Mouse (Mus musculus) adrenal gland, postnatal 36 days (tissue): Measurements from ENCODE around the gene Mesd. TPM values are rescaled to one million over a fixed set of nuclear protein-coding genes. Genes with fewer than 3 reads are reported as not detected.
A peak's percentile ranks its signal among the peaks of the same experiment; 100 is the strongest.

Source experiments
- DNase-seq, 2 experiments: peaks; one replicate each; pipeline ENCODE4 v3.0.0; 2021; ENCODE audit warnings: mixed read lengths in 1 of 2
- long read RNA-seq, 2 experiments: library from polyadenylated mRNA; stranded (forward); transcript quantifications; one replicate each; pipeline ENCODE4 v2.0.0; 2021; ENCODE audit warnings: borderline sequencing depth in 2 of 2
- total RNA-seq, 2 experiments: library from RNA; stranded (reverse); gene quantifications; 2 replicates each; pipeline ENCODE4 v1.2.3; 2021

The Mesd gene
- 100 to 1,000 TPM; 105 to 110 TPM for total RNA-seq
- long read RNA-seq, experiment 1, full-length matches to known transcripts: 151 of 165 reads
- long read RNA-seq, experiment 1, partial matches to known transcripts: 0 of 165 reads
- long read RNA-seq, experiment 1, other reads (novel, unspliced or antisense): 14 of 165 reads
- long read RNA-seq, experiment 2, full-length matches to known transcripts: 51 of 55 reads
- long read RNA-seq, experiment 2, partial matches to known transcripts: 0 of 55 reads
- long read RNA-seq, experiment 2, other reads (novel, unspliced or antisense): 4 of 55 reads

DNA sequence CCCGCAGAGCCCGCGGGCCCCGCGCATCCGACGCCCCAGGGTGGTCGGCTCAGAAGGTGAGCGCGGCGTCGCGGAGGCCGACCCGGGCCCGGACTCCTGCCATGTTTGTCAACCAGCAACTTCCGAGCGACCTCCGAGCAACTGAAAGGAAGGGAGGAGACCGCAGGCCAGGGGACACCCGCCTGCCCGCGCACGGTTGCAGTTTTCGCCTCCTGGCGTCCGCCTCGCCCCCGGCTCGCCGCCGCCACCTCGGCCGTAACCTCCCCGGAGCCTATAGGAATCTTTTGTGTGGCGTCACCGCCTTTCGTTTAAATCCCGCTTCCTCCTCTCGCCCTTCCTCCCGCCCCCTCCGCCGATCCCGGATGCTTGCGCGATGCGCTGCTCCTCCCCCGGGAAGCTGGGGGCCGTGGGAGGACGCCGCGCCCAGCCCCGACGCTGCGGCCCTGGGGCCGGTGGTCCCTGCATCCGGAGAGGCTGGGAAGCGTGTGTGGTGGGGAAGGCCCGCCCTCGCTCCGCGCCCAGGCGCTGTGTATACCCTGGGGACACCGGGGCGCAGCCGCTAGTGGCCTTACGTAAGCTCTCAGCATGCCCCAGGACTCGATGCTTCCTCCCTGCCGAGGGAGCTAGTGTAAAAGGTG lies at the start of gene Mesd, which contains the start of gene Tlnrd1:
Gene Mesd (plus strand): TSS at position 446 of the 638 bp plus-strand sequence.
Gene Tlnrd1 (minus strand): TSS at position 285 of the 638 bp plus-strand sequence.
- peak; percentile 92 to 94 for DNase-seq

DNA sequence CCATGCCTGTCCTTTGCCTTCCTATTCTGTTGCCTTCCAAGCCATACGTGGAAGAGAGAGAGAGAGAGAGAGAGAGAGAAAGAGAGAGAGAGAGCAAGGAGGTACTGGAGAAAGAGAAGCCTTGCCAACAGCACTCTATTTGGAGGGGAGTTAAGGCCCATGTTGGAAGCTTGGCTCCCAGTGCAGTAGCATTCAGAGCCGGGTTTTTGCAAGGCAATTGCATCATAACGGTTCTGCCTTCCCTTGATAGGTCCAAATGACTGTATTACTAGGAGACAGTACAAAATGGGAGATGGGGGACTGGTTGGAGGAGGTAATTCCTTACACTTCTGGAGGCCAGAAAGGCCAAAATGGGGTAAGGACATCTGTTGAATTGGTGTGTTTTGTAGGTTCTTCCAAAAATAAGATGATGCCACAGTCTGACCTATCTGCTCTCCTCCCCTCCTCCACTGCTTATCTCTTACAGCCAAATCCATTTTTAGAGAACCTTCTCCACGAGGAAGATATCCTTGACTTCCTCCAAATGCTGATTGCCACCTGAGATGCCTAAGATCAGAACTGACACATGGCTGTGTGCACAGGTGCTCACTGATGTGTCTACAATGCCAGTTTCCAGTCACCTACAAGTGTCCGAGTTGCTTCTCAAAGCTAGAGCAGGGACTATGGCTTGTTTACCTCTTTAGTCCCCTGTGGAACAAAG lies 45.6 kb upstream of the Mesd start:
- no peak for DNase-seq

DNA sequence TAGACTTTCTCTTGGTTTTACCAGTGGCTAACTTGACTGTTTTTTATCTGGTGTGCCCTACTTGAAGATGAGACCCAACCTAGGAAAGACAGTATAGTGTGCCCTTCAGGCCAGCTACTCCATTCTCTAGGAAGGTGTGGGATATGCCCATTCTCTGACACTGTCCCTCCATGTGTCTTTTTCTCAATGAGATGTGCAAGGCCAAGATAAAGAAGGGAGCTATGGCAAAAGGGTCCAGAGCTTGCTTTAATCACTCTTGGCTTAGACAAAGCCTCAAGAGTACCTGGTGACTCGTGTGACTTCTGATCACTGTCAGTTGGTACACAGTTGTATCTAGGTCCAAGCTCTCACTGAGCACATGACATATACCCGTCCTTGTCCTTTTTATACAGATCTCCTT lies 44.2 kb upstream of the Mesd start:
- no peak for DNase-seq

DNA sequence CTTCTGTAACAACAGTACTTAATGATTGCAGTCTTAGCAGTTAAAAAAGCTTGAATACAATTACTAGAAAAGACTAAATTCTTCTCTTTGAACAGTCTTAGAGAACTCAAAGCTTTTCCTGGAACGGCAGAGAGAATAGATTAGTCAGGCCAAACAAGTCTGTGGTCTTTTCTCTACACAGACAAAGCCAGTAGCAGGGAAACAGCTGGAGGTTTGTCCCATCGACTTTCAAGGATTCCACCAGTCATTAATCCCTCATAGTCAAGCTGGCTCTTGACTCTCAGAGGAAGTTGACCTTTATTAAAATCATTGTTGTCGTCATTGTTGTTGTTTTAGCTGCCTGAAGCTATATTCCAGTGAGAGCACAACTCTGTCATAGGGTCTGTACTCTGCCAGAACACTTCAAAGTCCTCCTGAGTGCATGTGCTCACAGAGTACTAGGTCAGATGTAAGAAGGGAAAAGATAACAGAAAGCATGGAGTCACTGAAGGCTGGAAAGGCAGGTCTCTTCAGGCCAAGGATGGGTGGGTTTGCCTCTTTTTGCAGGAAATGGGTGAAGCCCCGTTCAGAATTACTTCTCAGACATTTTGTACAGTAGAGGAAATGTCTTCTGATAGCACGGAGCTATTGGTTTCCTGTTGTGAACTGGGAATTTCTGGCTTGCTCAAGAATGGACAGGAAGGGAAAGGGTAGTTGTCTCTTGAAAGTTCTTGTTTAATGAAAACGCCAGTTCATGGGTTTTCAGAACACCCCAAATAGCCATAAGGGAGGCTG lies 41.6 kb upstream of the Mesd start:
- DNase-seq: no peak

DNA sequence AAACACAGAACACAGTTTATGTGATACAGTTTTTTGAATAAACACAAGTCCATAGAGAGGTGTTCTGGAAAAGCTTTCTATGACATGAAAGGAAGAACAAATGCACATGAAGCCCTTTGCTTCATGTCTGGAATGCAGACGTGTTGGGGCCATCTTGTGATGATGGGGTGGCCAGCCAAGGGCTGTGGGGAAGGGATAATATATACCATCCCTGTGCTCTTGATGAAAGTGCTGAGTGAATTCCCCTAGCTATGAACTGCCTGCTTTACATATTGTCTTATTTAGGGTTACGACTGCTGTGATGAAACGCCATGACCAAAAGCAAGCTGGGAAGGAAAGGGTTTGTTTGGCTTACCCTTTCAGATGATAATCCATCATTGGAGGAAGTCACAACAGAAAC lies 39.5 kb upstream of the Mesd start:
- DNase-seq: no peak

DNA sequence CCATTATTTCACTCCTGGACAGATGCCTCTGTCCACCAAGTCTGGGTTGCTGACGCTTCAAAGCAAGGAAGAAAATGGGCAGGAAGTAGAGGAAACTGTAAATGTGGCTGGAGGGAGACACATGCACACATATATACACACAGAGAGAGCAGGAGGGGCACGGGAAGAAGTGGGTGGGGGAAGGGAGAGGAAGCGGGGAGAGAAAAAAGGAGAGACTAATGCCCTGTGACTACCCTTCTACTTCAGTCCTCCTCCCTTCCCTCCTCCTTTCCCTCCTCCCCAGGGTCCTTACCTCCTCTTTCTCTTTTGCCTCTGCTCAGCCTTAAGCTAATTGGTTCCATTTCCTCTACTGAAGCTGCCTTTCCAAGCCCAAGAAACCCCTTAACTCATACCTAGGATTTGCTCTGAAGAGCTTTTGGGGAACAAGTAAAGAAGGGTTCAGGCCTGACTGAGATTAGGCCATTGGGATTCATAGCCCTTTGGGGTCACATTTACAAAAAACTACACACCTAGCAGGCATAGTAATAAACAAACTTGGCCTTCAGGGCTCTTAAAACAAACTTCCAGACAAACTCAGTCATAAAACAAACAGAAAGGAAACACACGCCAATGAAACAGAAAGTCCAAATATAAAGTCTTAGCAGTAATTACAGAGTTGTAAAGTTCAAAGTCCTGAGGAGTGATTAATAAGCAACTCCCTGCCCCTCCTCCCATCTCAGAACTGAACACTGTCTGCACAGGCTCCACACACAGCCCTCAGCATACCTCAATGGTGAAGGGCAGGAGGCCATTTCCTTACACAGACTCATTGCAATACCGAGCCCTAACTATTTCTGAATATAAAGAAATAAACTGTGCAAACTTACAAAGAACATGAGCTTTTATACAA lies 36.8 kb upstream of the Mesd start:
- peak in 1 of 2 experiments; percentile 26 for DNase-seq

DNA sequence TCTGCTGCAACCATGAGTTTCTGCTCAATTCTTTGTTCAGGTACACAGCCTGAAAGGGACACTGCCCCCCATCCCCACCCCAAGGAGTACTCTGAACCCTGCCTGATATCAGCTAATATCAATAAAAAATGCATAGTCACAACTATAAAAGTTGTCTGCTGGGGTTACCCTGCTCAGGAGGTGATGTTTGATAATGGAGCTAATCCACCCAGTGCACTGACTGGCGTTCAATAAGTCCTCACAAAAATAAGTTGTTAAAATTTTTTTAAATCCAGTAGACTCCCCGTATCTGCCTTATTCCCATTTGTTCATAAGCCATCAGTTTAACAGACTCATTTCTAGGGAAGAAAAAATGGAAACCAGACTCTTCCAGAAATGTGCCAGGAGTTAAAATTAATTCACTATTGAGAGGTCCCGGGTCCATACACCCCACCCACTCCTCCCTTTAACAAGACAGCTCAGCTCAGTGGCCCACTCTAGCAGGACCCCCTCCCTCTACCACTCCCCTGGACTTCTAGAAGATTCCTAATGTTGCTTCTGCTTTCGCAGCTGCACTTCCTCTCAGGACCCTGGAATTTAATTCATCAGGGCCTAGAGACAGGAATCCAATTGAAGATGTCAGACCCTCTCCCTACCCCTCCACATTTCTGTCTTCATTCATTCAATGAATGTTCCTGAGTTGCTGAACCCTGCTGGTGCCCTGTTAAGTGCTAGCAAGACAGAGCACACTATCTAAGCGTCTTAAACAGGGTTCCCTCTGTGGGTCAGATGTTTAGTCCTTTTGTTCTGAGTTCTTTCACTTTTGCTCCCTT lies 32.5 kb upstream of the Mesd start:
- no peak for DNase-seq

DNA sequence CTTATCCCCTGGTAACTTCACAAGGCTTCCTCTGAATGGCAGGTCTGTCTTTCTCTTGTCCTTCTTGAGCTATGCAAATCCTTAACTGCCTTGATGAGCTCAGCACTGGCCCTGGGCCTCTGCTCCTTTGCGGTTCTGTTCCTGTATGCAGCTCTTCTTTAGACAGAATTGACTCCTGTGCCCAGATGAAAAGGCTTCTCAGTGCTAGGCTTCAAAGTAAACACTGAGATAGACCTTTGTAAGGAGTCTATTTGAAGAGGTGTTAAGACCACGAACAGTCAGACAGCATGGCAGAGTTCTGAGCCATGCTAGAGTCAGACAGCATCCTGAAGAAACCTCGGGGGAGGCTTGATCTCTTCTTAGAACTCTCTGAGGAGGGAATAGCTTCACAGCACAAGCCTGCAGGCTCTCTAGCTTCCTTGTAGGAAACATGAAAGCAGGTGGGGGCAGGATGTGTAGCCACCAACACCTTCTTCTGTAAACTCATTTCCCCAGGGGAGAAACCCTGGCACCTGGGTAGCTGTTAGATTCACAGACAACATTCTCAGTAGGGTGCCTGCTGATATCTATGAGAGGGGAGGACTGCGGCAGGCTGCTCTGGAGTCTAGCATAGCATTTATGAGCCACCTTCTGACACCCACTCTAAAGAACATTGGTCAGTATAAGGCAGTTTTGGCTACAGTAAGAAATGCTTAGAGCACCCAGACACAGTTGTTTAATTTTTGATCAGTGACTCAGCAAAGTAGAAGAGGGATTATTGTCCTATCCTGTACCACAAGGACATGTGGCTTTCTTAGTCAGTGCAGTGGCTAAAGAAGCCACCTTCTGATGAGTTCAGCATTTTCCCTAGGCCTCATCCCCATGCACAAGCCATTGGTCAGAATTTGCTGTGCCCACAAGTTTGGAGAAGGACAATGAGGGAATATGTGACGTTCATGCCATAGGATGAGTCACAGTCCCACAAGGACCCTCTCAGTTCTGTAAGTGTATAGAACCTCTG lies 31.6 kb upstream of the Mesd start:
- no peak for DNase-seq

DNA sequence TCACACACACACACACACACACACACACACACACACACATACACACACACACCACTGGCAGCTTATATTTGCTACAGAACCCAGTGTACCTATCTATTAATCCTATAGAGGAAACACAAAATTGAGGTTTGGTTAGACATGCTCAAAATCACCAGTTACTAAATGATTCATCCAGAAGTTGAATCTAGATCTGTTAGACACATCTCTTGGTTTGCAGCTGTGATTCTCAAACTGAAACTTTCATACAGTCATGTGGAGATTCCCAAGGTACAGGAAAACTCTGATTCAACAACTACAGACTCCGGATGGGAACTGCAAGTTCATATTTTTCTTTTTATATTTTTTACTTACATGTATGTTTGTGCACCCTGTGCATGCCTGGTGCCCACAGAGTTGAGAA lies 29.1 kb upstream of the Mesd start:
- no peak for DNase-seq

DNA sequence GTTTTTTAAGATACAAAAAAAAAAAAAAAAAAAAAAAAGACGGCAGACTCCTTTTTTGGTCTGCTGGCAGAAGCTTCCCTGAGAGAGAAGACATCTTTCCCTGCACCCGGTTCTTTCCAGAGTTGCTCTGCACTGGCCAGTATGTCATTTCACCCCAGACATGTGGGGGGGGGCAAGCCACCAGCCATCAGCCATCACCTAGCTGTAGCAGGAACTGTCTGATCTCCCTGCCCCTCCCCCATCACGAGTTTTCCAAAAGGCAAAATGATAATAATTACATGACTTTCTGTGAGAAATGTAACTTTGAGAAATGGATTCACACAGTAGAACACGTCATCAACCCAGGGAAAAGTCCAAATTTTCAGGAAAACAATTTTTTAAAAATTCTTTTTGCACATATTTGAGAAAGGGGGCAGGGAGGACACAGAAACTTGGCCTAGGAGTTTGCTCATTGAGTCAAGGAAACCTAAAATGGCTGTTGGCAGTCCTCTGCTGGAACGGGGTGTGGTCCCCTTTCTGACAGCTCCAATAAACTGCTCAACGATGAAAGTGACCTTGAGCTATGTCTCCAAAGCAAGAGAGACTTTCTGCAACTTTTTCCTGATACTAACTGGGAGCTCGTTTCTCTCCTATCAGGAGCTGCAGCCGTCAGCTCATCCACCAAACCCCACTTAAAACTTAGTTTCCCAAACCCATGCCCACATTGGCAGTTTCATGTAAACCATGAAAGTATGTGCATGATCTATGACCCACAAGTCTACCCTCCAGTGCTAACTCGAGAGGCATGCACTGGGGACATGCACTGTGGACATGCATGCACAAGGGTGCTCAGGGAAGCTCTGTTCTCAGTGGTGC lies 27.7 kb upstream of the Mesd start:
- no peak for DNase-seq

DNA sequence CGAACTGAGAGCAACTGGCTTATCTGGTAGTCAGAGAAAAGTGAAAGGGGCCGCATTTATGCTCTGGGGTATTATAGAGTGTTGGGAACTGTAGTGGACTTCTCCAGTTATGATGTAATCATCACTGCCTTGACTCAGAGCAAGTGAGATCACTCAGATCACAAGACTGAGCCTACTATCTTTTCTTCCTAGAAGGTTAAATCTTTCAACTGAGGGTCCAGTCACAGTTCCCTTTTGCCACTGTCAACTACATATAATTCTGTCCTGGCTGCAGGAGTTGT lies 27.1 kb upstream of the Mesd start:
- DNase-seq: no peak

DNA sequence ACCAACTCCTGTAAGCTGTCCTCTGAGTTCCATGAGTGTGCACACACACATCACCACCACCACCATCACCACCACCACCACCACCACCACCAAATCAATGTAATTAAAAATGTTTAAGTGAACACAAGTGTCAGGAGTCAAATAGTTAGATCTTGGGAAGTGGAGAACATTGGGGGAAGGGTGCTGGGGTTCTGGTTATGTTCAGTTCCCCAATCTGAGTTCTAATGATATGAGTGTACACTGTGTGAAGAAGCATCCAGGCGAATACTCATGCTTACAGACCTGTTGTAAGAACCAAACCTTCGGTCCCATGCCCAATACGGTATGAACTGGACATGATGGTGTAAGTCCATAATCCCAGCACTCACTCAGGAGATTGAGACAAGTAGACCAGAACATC lies 26.3 kb upstream of the Mesd start:
- DNase-seq: no peak

DNA sequence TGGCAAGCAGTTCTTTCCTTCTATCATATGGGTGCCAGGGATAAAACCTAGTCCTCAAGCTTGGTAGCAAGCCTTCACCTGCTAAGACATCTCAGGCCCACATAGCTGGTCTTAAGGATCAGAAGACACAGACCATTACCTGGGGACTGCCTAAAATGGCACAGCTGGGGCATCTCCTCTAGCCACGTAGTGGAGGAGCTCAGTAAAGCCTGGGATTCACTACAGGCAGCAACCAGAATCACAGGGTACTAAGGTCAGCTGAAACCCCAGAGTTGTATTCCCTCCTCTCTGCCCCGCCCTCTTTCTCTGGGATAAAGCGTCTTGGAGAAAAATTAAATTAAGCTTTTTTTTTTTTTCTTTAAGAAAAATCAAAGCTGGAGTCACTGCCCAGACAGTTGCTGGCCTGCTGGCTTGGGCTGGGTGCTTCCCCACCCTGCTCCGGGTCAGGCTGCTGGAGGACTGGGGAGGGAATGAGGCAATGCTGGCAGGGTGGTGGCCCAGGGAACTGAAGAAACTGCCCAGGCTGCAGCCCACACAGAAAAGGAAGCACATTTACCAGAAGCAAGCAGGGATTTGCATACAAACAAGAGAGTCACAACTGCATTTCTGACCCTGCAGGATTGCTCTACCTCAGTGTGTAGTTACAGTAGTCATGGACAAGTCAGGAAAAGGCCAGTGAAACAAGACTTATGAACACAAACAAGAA lies 24.7 kb upstream of the Mesd start:
- DNase-seq: peak in 1 of 2 experiments; percentile 46

DNA sequence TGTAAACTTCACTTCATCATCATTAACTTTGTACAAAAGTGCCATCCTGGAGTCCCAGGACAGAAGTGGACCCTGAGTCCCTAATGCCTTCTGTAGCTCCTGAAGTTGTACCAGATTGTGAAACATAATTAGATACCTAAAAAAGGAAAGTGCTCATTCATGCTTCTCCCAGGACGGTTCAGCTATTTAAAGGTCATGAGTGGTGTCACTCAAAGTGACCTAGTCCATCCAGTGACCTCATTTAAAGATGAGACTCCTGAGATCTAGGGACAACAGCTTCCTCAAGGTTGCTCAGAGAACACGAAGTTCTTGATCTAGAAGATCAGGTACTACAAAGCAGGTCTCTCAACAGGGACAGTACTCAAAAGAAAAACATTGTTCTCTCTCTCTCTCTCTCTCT lies 20.7 kb upstream of the Mesd start:
- DNase-seq: no peak

DNA sequence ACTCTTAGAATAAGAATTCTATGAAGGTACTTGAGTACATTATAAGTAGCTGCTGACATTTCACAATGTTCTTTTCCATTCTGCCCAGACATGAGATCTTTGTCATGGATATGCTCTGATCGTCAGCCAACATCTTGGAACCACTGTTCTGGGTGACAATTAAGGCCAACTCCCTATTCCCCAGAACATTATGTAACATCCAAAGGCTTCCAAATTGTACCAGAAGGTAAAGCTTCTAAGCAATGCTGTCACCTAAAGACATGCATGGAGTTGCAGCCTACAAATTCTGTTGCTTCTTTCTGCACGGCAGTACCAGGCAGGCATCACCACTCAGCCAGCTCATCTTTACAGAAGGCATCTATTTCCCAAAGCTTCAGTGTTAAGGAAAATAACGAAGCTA lies 16.1 kb upstream of the Mesd start:
- no peak for DNase-seq

DNA sequence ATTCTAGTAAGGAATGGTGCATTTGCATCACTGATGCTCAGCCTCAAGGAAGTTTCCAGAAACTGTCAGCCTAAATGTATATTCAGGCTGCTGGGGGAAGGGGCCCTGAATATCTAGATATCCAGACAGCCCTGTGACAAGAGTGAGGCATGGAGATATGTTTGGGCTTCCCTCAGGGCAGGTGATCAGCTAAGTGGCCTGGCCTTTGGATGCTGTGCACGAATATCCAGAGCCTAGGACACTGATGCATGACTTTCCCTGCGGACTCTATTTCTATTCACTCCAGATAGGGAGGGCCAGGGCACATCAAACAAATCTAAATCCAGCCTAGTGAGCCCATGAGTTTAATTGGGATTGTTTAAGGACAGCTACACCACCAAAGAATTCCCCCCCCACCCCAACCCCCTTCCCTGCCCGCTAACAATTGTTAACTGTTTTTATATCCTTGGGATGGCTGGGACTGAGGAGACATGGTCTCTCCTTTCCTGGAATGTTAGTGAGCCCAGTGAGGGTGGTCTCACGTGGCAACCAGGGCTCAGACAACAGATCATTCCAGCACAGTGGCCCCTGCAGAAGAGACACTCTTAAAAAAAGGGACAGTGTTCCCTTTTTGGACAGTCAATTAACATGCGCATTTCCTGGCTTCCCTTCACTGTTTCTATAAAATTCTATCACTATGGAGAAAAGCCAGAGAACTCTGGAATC lies 14.3 kb upstream of the Mesd start:
- no peak for DNase-seq

DNA sequence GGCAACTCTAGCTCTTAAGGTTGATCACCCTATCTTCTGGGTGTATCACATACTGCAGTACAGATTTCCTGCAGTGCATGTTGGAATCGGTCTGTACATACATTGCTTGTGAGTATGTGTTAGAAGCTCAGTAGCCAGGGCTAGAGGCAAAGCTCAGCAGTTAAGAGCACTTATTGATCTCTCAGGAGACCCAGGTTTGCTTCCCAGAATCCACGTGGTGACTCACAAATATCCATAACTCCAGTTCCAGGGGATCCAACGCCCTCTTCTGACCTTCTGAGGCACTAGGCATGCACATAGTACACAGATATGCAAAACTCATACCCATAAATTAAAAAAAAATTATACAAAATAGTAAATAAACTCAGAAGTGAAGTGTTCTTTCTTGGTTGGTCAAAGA lies 7.2 kb upstream of the Mesd start:
- DNase-seq: no peak
